Mouse (Mus musculus) limb, embryonic 14.5 days (tissue): ENCODE results near the gene Defb5. TPM values are rescaled to one million over a fixed set of nuclear protein-coding genes. Genes with fewer than 3 reads are reported as not detected.
"Not testable (repeated sequence)": the region's sequence is repeated elsewhere in the genome, so short reads cannot be mapped to it uniquely, and the experiment has no call there.

ENCODE experiments used
- ATAC-seq: fragments of 200-750 bp; cut with Nextera tagmentation; 2 replicates; pipeline ENCODE4 v1.8.0; 2017; ENCODE audit warnings: low read depth, moderate number of reproducible peaks, moderate TSS enrichment; ENCODE audit not compliant: low FRiP score
- DNase-seq: peaks from one replicate; pipeline ENCODE4 v3.0.0-alpha.2; 2015; ENCODE audit warnings: low spot score
- H3K27ac ChIP-seq: fragments of 300-500 bp; sonication (generic); replicated peaks from 2 replicates; pipeline ENCODE4 v1.5.1; 2014; ENCODE audit warnings: low read depth, mild to moderate bottlenecking, low read length, moderate library complexity, mixed read lengths
- H3K27me3 ChIP-seq: fragments of 300-500 bp; sonication (generic); 2 replicates; pipeline ENCODE4 v1.6.1; 2014; ENCODE audit warnings: low read length, mixed read lengths; ENCODE audit not compliant: control insufficient read depth, insufficient read depth
- H3K36me3 ChIP-seq: fragments of 300-500 bp; sonication (generic); 2 replicates; pipeline ENCODE4 v1.6.1; 2014; ENCODE audit warnings: mild to moderate bottlenecking, low read length, moderate library complexity, mixed read lengths; ENCODE audit not compliant: control insufficient read depth, insufficient read depth
- H3K4me1 ChIP-seq: fragments of 300-500 bp; sonication (generic); 2 replicates; pipeline ENCODE4 v1.6.1; 2014; ENCODE audit warnings: antibody characterized with exemption, low read length, mixed read lengths; ENCODE audit not compliant: control insufficient read depth, insufficient read depth
- H3K4me2 ChIP-seq: fragments of 300-500 bp; sonication (generic); replicated peaks from 2 replicates; pipeline ENCODE4 v1.6.1; 2014; ENCODE audit warnings: low read depth, mild to moderate bottlenecking, low read length, moderate library complexity; ENCODE audit not compliant: severe bottlenecking
- H3K4me3 ChIP-seq: fragments of 300-500 bp; sonication (generic); replicated peaks from 2 replicates; pipeline ENCODE4 v1.5.1; 2014; ENCODE audit warnings: low read length
- H3K9ac ChIP-seq: fragments of 300-500 bp; sonication (generic); 2 replicates; pipeline ENCODE4 v1.6.1; 2014; ENCODE audit warnings: mild to moderate bottlenecking, low read depth, low read length, moderate library complexity; ENCODE audit not compliant: severe bottlenecking
- H3K9me3 ChIP-seq: fragments of 300-500 bp; sonication (generic); 2 replicates; pipeline ENCODE4 v1.6.1; 2016; ENCODE audit warnings: low read length; ENCODE audit not compliant: control insufficient read depth
- POLR2A ChIP-seq: fragments of 200-500 bp; IDR thresholded peaks from 2 replicates; pipeline ENCODE4 v1.8.0; 2012; ENCODE audit warnings: inconsistent platforms, mild to moderate bottlenecking, moderate library complexity, borderline replicate concordance; ENCODE audit not compliant: insufficient read depth, insufficient read length; ENCODE audit errors: extremely low read depth
- WGBS: fragments of 180-500 bp; shearing (Covaris S2); extraction: QIAGEN DNeasy Blood & Tissue Kit; methylation state at CpG from one replicate; pipeline ENCODE4 v1.1.7; 2014; 5-methylcytosine and 5-hydroxymethylcytosine counted together
- polyA plus RNA-seq, 2 experiments: library from polyadenylated mRNA; depleted of rRNA in 1 of 2; stranded (reverse) in 1 of 2; unstranded in 1 of 2; fragments of >200 nt; fragmentation: Nextera tagmentation in 1 of 2; extraction: Ambion mirVana in 1 of 2; gene quantifications; 2 replicates each; pipeline versions ENCODE4 v1.2.1 to v1.2.3; 2012 to 2014

The Defb5 gene
- not detected in 2 replicates for polyA plus RNA-seq (2012; rRNA removed)
- not detected in 2 replicates for polyA plus RNA-seq (2014; fragmentation: Nextera tagmentation; extraction: Ambion mirVana)

DNA sequence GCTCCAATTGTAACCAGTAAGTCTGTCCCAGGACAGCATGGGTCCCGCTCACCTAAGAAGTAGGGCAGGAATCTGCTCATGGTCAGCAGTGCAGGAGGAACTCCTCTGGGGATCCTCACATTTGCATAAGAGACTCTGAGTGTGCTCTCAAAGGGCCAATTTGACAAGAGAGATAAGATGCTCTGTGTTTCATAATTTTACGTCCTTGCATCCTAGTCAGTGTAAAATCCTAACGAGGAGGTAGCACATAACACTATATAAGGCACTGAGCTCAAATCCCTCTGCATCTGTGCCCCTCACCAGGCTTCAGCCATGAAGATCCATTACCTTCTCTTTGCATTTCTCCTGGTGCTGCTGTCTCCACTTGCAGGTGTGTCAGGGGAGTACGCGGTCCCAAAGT is at the start of gene Defb5:
Gene Defb5, plus strand, starts transcription at position 301 of the 400 bp plus-strand sequence.
- H3K9me3 ChIP-seq: no peaks in the 10 kb centered on the region
- no peak within 1 kb of the TSS for H3K27ac ChIP-seq
- no peak within 1 kb of the TSS for H3K4me3 ChIP-seq
- TF ChIP-seq POLR2A: no peak
- no peaks in the 10 kb centered on the region for H3K27me3 ChIP-seq
- H3K4me1 ChIP-seq: no peaks in the 10 kb centered on the region
- no peaks in the 10 kb centered on the region for H3K36me3 ChIP-seq
- WGBS: 89% methylated on average over 5 of the region's 5 CpGs
- DNase-seq: no peak
- no peak within 1 kb of the TSS for H3K9ac ChIP-seq
- no peak within 1 kb of the TSS for H3K4me2 ChIP-seq
- ATAC-seq: no peak

DNA sequence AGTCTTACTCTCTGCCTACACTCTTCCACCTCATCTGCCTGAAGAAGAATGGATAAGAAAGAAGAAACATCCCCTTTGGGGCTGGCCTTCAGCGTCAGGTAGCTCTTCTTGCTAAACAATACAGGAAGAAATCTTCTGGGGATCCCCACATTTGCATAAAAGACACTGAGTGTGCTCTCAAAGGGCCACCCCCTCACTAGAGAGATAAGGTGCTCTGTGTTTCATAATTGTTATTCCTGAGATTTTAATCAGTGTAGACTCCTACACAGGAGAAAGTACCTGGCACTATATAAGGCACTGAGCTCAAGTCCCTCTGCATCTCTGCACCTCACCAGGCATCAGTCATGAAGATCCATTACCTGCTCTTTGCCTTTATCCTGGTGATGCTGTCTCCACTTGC is 22.2 kb upstream of the Defb5 start, which contains the start of gene Defb6:
Gene Defb6, plus strand, starts transcription at position 318 of the 400 bp plus-strand sequence.
- 57% methylated on average over 1 of the region's 1 CpGs for WGBS
- Histone ChIP-seq H3K4me2 (no peak within 1 kb of the TSS), H3K9ac (no peak within 1 kb of the TSS), H3K36me3 (no peaks in the 10 kb centered on the region), H3K4me3 (no peak within 1 kb of the TSS), H3K4me1 (no peaks in the 10 kb centered on the region), H3K27ac (no peak within 1 kb of the TSS), H3K9me3 (no peaks in the 10 kb centered on the region), H3K27me3 (no peaks in the 10 kb centered on the region)
- DNase-seq (no peak), ATAC-seq (no peak)
- TF ChIP-seq POLR2A: no peak

DNA sequence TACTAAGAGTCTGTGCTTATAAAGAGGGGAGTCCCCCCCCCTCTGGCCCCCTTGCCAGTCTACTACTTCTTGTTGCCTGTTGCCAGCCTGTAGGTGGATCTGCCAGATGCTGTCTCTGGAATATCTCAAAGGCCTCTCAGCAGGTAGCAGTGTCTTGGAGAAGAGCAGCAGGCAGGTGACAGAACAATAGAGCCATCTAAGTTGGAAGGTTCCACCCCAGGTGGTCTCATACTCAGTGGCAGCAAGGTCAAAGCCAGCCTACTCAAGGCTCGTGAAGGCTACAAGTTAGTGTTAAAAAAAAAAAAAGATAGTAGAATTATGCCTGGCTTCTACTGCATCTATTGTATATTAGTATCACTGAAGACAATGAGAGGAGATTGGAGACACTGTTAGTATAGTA is 9.3 kb upstream of the Defb5 start:
- no peaks in the 10 kb centered on the region for H3K36me3 ChIP-seq
- TF ChIP-seq POLR2A: no peak
- no peaks in the 10 kb centered on the region for H3K4me1 ChIP-seq
- no peaks in the 10 kb centered on the region for H3K9me3 ChIP-seq
- no peak overlapping the region for H3K4me3 ChIP-seq
- DNase-seq (no peak), ATAC-seq (no peak)
- no peaks in the 10 kb centered on the region for H3K27me3 ChIP-seq
- 58% methylated on average over 1 of the region's 1 CpGs for whole genome bisulfite sequencing
- no peak overlapping the region for H3K9ac ChIP-seq
- H3K4me2 ChIP-seq: no peak overlapping the region
- H3K27ac ChIP-seq: no peak overlapping the region

DNA sequence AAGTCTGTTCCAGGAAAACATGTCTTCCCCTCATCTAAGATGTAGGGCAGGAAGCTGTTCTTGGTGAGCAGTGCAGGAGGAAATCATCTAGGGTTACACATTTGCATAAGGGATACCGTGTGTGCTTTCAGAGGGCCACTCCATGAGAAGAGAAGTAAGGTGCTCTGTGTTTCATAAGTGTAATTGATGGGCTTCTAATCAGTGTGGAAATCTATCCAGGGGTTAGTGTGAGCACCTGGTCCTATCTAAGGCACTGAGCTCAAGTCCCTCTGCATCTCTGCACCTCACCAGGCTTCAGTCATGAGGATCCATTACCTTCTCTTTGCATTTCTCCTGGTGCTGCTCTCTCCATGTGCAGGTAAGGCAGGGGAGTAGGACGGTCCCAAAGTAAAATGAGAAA is 7.8 kb upstream of the Defb5 start, which contains the start of gene Defb46:
Gene Defb46, plus strand, starts transcription at position 301 of the 400 bp plus-strand sequence.
- no peak for TF ChIP-seq POLR2A
- Histone ChIP-seq H3K4me3 (no peak within 1 kb of the TSS), H3K27ac (no peak within 1 kb of the TSS), H3K4me1 (no peaks in the 10 kb centered on the region), H3K36me3 (no peaks in the 10 kb centered on the region), H3K27me3 (no peaks in the 10 kb centered on the region), H3K4me2 (no peak within 1 kb of the TSS), H3K9me3 (no peaks in the 10 kb centered on the region), H3K9ac (no peak within 1 kb of the TSS)
- no peak for ATAC-seq
- DNase-seq: no peak
- WGBS: 78% methylated on average over 2 of the region's 2 CpGs

GRCm38 (mm10) chr8:19258136-19258535 is 10.8 kb downstream of the Defb5 start:
- Histone ChIP-seq H3K4me1 (no peaks in the 10 kb centered on the region), H3K27ac (no peak overlapping the region), H3K27me3 (no peaks in the 10 kb centered on the region), H3K4me2 (no peak overlapping the region), H3K9me3 (no peaks in the 10 kb centered on the region), H3K36me3 (no peaks in the 10 kb centered on the region), H3K4me3 (no peak overlapping the region), H3K9ac (no peak overlapping the region)
- TF ChIP-seq POLR2A: no peak
- DNase-seq (no peak), ATAC-seq (no peak)

DNA sequence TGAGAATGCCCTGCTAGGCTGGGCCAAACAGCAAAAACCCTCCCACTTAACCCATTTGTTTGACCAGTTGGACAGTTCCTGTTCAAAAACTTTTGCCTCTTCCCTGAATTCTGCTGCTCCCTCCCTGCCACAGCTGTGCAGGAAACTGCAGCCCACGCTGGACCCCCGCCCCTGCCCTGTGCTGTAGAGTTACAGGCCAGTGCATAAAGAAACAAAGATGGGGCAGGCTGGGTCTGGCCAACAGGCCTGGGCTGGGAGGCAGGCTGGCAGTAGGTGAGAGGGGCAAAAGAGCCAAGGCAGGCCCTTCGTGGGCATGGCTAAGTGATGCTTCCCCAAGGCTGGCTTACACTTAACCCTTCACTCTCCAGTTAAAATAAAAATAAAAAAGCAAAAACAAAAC is 12.3 kb downstream of the Defb5 start:
- no peak overlapping the region for H3K27ac ChIP-seq
- no peaks in the 10 kb centered on the region for H3K4me1 ChIP-seq
- H3K9me3 ChIP-seq: no peaks in the 10 kb centered on the region
- no peaks in the 10 kb centered on the region for H3K36me3 ChIP-seq
- H3K4me2 ChIP-seq: no peak overlapping the region
- 56% methylated on average over 3 of the region's 3 CpGs for WGBS
- no peak for TF ChIP-seq POLR2A
- H3K9ac ChIP-seq: no peak overlapping the region
- ATAC-seq (no peak), DNase-seq (no peak)
- no peaks in the 10 kb centered on the region for H3K27me3 ChIP-seq
- H3K4me3 ChIP-seq: no peak overlapping the region

DNA sequence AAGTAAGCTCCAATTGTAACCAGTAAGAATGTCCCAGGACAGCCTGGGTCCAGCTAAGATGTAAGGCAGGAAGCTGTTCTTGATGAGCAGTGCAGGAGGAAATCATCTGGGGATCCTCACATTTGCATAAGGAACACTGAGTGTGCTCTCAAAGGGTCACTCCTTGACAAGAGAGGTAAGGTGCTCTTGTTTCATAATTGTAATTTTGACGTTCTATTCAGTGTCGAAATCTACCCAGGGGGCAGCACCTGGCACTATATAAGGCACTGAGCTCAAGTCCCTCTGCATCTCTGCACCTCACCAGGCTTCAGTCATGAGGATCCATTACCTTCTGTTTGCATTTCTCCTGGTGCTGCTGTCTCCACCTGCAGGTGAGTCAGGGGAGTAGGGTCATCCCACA is 45.7 kb downstream of the Defb5 start, which contains the start of gene Defb3:
Gene Defb3, plus strand, starts transcription at position 301 of the 400 bp plus-strand sequence.
- 50% methylated on average over 2 of the region's 2 CpGs for WGBS
- not testable (repeated sequence) for H3K27me3 ChIP-seq, H3K9me3 ChIP-seq, H3K36me3 ChIP-seq, ATAC-seq, H3K4me2 ChIP-seq, H3K27ac ChIP-seq, H3K4me1 ChIP-seq, DNase-seq, H3K9ac ChIP-seq, H3K4me3 ChIP-seq

GRCm38 (mm10) chr8:19298361-19298760 is 51.0 kb downstream of the Defb5 start:
- not testable (repeated sequence) for H3K36me3 ChIP-seq, H3K4me1 ChIP-seq, H3K4me3 ChIP-seq, H3K4me2 ChIP-seq, H3K27ac ChIP-seq, H3K9me3 ChIP-seq, DNase-seq, H3K27me3 ChIP-seq, ATAC-seq, H3K9ac ChIP-seq
- WGBS: 62% methylated on average over 3 of the region's 3 CpGs
